Mouse (Mus musculus) myocyte (in vitro differentiated cells): Measurements from ENCODE around the gene Prkg2.

ENCODE experiments used
- CEBPB ChIP-seq: IDR thresholded peaks from 2 replicates; pipeline ENCODE4 v1.6.1; 2011; ENCODE audit warnings: mild to moderate bottlenecking, moderate library complexity; ENCODE audit not compliant: poor library complexity, insufficient read depth, severe bottlenecking
- E2F4 ChIP-seq: IDR thresholded peaks from one replicate; pipeline ENCODE4 v1.6.1; 2011; ENCODE audit warnings: mild to moderate bottlenecking, control low read depth, moderate library complexity; ENCODE audit not compliant: insufficient read depth
- MAX ChIP-seq: IDR thresholded peaks from one replicate; pipeline ENCODE4 v1.6.1; 2011; ENCODE audit warnings: low read depth, mild to moderate bottlenecking, control low read depth
- MYOD1 ChIP-seq, 3 experiments: IDR thresholded peaks; one replicate each; pipeline ENCODE4 v1.6.1; 2011; ENCODE audit warnings: control low read depth in 2 of 3, low read depth in 2 of 3, mild to moderate bottlenecking in 2 of 3, moderate library complexity in 1 of 3; ENCODE audit not compliant: insufficient read length in 2 of 3, control insufficient read depth in 1 of 3
- MYOG ChIP-seq, 3 experiments: IDR thresholded peaks; one replicate each; pipeline ENCODE4 v1.6.1; 2011; ENCODE audit warnings: control low read depth in 2 of 3, low read depth in 2 of 3, mild to moderate bottlenecking in 2 of 3; ENCODE audit not compliant: insufficient read length in 2 of 3, control insufficient read depth in 1 of 3, insufficient read depth in 1 of 3
- POLR2A ChIP-seq: IDR thresholded peaks from one replicate; pipeline ENCODE4 v1.6.1; 2011; ENCODE audit warnings: low read depth, mild to moderate bottlenecking, control low read depth, moderate library complexity; ENCODE audit not compliant: insufficient read length
- POLR2AphosphoS2 ChIP-seq: IDR thresholded peaks from one replicate; pipeline ENCODE4 v1.6.1; 2011; ENCODE audit warnings: low read depth, control low read depth; ENCODE audit not compliant: insufficient read length
- REST ChIP-seq: IDR thresholded peaks from one replicate; pipeline ENCODE4 v1.6.1; 2011; ENCODE audit warnings: mild to moderate bottlenecking, control low read depth, moderate library complexity; ENCODE audit not compliant: insufficient read depth, insufficient read length
- TCF12 ChIP-seq: IDR thresholded peaks from one replicate; pipeline ENCODE4 v1.6.1; 2011; ENCODE audit warnings: mild to moderate bottlenecking, control low read depth; ENCODE audit not compliant: poor library complexity, insufficient read depth, severe bottlenecking
- USF1 ChIP-seq: IDR thresholded peaks from one replicate; pipeline ENCODE4 v1.6.1; 2011; ENCODE audit warnings: low read depth, mild to moderate bottlenecking, control low read depth, moderate library complexity

- no peak for TF ChIP-seq USF1
- no peak for TF ChIP-seq MYOD1 (IDR thresholded peaks at IDR 0.05; ENCODE audit: control insufficient read depth in 1 of 3, insufficient read length in 2 of 3, low read depth in 2 of 3)
- TF ChIP-seq E2F4: no peak
- TF ChIP-seq POLR2A: no peak
- no peak for TF ChIP-seq MYOG (IDR thresholded peaks at IDR 0.05; ENCODE audit: control insufficient read depth in 1 of 3, insufficient read depth in 1 of 3, insufficient read length in 2 of 3, low read depth in 2 of 3)
- no peak for TF ChIP-seq POLR2AphosphoS2
- TF ChIP-seq TCF12: no peak
- TF ChIP-seq MAX: no peak
- TF ChIP-seq CEBPB: no peak
- TF ChIP-seq REST: no peak
These were observed 72.8 kb downstream of the Prkg2 start for GRCm38 (mm10) chr5:98964367-98964766.
